Mouse (Mus musculus) thymus, postnatal 0 days (tissue): Measurements from ENCODE around the gene Olfr1410. TPM values are rescaled to one million over a fixed set of nuclear protein-coding genes. Genes with fewer than 3 reads are reported as not detected.
A peak's percentile ranks its signal among the peaks of the same experiment; 100 is the strongest.

ENCODE experiments used
- DNase-seq: peaks from one replicate; pipeline ENCODE4 v3.0.0-alpha.2; 2015; ENCODE audit warnings: low spot score
- polyA plus RNA-seq: library from polyadenylated mRNA; unstranded; fragments of >200 nt; fragmentation: Nextera tagmentation; extraction: Ambion mirVana; gene quantifications from 2 replicates; pipeline ENCODE4 v1.2.1, GENCODE M21; 2015

The Olfr1410 gene
- polyA plus RNA-seq, 1 experiment from 2014 or later = not detected

DNA sequence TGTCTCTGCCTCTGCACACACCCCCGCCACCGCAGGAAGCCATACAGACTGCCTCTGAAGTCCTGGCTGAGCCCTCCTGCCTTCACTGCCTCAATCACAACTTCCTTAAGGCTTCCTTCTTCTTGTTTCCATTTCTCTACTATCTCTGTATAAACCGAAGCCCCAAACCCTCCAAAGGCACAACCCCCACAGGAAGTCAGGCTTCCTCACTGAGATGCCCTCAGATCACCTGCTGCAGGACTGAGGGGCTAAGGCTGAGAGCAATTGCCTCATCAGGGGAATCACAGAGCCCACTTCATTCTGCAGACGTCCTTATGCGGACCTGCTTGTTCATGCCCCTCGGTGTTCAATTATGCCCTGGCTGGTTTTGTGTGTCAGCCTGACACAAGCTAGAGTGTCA lies 34.8 kb downstream of the Olfr1410 start:
- DNase-seq = peak; percentile 40

DNA sequence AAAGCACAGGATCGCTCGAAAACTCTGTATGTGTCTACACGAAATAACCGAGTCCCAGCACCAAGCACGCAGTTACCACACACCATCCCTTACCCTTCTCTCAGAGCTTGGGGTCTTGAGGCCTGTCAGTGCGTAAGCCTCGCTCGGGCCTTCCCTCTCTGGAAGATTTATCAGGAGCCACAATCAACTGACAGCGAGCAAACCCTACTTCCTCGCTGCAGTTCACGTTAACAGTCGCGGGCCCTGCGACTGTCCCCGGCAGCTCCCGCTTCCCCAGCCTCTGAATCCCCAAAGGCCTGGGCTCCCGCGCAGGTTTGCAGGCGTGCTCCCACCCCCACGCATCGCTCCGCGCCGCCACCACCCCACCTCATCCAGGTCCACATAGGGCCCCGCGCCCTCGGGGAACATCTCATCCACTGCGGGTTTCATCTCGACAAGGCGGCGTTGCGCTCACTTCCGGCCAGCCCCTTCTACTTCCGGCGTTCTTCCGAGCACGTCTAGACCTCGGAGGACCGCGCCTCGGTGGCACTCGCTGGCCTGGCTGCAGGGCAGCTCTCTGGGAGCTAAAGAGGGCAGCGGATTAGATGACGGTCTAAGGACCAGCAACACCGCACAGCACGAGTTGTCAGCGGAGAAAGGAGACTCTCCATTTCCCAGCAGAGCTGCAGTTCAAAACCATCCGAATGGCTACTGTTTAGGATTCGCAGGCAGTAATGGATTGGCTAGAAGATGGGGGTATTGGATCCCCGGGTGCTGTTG lies 36.1 kb downstream of the Olfr1410 start, which contains the start of gene Cops9:
TSS of gene Cops9 (minus strand) at position 472 of the 759 bp plus-strand sequence.
- peak; percentile 87 for DNase-seq

DNA sequence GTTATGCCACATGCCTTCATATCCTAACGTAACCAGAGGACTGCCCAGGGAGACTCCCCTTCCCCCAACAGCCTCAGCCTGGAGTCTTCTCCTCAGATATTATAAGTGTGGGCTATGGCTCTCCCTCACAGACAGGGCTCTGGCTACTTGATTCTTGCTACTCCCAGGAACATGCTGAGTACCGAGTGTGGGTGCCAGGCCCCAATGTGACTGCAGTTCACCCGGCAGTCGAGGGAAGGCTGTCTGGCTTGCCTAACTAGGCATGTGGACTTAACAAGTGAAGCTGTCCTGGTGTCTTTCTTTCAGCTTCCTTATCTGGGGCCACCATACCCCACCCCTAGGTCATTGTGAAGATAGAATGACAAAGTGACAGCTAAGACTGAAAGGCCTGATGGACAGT lies 38.1 kb downstream of the Olfr1410 start:
- no peak for DNase-seq

DNA sequence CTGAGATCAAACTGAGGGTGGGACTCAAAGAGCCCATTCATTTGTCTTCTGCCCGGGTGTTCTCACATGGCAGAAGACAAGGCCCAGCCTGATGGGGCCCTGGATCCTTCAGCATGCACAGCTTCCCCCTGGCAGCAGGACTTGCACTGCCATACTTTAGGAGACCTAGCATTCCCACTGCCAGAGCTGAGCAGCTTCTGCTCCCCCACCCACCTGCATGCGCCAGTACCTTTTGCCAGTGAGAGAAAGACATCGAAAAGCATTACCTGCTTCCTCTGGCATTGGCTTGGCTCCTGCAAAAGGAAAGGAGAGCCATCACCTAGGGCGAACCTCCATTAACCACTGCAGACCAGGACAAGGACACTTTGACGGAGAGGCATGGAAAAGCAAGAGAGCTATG lies 39.3 kb downstream of the Olfr1410 start:
- no peak for DNase-seq

DNA sequence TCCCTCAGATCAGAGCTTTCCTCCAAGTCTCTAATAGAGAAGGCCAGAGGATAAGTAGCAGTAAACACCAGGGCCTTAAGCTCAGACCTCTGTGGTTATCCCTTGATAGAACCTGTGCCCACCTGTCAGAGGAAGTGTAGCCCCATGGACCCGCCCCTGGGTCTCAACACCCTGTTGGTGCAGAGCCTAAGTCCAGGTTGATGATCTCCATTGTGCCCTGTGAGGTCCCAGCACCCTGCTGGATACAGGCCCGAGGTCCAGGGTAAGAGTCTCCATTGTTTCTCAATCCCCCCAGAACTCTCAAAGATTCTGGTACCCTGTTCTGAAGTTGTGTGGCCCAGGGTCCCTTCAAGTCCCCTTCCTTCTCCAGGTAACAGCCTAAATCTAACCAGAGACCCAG lies 40.5 kb downstream of the Olfr1410 start:
- DNase-seq = no peak

DNA sequence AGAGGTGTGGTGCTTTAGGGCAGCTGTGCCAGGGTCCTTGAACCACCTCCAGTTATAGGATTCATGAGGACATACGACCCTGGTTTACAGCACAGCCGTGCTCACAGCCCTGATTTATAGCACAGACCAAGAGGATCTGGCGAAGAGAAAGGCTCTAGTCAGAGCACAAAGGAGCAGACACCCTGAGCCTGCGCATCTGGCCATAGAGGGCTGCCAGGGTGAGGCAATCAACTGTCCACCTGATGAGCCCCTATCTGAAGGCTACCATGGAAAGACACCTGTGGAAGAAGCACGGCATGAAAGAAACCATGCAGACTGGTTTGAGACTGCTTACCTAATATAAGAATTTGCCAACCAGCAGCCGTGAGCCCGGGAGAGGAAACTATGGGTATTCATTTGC lies 41.0 kb downstream of the Olfr1410 start:
- no peak for DNase-seq

DNA sequence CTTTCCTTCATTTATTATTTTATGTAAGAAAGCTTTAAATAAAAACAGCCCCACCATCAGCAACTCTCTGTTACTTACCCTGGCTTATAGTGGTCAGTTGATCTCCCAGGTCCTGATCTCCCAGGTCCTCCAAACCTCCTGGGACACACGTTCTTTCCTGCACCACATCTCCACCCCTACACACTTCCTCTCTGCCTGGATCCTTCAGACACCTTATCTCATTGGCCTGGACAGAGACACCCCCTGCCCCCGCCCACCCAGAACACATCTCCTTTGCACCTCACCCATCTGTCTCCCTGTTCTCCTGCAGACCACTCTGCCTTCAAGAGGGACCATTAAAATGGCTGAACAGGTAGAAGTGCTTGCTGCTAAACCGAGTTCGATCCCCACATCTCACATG lies 41.4 kb downstream of the Olfr1410 start:
- DNase-seq = no peak

DNA sequence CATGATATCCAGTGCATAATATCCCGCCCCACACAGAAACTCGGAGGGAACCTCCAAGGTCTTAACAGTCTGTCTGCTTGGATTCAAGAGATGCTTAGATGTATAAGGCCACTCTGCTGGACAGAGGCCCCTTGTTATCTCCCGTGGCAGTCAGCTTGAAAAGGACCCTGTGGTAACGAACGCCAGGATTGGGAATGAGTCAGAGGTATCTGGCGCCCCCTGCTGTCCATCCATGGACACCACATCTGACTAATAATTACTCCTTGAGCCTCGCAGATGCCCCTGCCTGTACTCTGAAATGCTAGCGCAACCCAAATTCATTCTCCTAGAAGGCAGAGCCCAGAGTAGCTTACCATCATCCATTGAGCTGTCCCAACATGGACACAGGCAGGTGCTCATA lies 42.2 kb downstream of the Olfr1410 start:
- DNase-seq = peak; percentile 59

DNA sequence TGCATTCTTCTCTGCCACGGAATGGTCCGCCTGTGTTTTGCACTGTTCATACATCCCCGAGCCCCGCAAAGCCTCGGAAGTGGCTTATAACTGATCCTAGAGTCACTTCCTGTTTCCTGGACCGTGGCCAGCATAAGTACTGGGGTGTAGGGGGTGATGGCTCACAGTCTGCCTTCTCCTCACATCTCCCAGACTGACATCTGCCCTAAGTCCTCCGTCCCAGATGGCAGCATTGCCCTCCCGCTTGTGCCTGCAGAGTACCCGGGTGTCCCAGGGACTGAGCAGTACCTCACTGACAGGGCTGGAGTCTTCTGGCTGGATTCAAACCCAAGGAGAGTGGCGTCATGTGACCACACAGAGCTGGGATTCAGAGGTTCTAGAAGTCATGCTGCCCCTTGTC lies 42.6 kb downstream of the Olfr1410 start:
- peak; percentile 50 for DNase-seq

DNA sequence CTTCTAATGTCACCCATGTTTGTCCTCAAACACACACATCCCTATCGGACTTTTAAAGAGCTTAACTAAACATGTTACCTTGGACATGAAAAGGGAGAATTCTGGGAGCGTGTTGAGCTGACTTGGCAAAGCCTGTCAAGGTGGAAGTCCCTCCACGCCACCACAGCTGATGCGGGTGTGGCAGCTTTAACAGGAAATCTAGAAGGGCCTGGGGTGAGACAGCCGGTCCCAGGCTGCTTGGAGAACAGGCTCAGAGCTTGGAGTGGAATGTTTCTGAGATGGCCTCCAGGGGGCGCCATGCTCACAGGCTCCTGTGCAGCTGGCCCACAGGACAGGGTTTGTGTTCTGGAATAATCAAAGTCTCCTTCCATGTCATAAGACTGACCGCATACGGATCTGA lies 43.1 kb downstream of the Olfr1410 start, which contains the start of gene Otos:
TSS of gene Otos (minus strand) at position 169 of the 400 bp plus-strand sequence.
- peak; percentile 69 for DNase-seq

DNA sequence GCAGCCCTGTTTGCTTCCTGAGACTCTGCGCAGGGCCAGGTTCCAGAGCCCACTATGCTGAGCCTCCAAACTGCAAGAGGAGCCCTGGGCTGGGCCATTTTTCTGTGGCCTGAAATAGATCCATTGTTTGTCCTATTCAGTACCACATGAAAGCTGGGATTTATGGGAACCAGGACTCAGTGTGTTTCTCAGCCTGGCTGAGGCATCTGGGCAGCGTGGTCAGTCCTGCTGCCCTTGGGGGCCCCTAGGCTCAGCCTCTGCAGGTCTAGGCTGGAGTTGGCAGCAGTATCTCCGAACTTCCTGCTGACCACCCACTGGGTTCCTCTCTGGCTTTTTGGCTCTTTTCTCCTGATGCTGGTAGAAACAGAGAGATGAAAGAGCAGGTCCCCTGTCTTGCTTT lies 45.9 kb downstream of the Olfr1410 start:
- no peak for DNase-seq

DNA sequence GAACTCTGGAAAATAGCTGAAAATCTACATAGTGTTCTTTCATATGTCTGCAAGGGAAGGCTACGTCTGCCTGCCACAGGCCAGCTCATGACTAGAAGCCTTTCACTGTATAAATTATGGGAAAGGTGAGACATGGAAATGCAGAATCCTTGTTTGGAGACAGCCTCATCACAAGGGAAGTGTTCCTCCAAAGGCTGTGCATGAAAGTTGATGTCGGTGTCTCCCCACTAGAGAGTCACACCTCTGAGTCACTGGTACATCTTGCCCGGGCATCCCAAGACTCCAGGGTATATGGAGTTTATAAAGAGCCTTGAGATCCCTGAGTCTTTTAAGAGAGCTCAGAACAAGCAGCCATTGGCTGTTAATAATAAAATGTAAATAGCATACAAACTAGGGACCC lies 47.6 kb downstream of the Olfr1410 start:
- no peak for DNase-seq

DNA sequence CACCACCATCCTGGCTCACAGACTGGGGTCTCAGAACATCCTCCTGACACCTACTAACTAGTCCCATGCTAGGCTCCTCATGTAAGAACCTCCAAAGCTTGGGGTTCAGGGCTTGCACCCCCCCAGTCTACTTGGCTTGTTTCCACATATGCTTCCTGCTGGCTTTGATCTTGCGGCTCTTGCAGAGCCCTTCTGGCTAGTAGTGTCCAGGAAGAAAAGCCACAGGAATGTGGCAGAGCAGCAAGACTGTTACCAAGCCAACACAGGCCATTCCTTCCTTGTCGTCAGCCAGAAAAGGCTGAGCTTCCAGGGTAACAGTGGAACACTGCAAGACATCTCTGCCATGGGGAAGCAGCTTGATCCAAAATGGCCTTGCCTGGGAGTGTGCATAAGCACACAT lies 49.1 kb downstream of the Olfr1410 start:
- DNase-seq = no peak

DNA sequence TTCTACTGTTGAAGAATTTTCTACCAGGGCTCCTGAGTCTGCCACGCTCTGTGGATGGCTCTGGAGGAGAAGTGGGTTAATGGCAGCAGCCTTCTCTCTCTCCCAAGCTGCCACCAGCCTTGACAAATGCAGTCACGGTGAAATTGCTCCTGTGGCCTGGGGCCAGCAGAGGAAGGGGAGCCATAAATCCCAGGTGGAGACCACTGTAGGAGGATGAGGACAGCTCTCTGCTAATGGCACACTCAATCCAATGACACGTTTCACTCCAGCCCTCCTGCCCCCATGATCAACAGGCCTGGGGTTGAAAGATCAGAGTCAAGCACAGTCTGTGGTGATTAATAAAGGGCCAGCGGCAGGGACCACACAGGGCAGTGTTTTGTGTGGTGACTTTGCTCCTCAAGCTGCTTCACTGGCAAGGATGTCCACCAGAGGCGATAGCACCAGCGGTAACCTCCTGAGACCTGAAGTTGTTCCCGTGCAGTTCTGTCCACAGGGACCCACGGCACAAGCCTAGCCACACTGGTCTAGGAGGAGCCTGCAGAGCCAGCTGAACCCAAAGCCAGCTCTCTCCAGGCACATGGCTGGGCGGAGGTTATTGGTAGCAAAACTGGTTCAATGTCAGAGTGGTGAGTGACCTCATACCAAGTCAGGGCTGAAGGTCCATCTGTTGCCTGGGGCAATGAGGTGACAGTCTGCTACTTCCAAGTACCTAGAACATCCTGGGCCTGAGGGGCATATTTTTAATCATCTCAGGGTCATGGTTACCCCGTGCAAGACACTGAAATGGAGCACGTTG lies 51.6 kb downstream of the Olfr1410 start:
- no peak for DNase-seq

DNA sequence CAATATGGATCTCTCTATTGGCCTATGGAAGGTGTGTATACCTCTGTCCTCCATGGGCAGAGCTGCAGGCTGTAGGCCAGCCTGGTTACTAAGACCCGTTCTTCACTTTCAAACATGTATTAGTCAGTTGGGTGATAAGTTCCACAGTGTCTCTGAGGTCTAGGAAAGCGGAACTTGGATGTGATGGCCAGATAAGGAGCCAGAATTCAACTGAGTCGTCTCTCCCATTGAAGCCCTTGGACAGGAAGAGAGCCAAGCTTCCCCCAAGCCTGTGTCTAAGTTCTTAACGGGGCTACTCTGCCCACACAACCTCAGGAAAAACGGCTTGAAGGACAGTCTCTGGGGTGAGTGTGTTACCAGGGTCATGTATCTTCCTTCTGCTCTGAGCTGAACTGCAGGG lies 53.8 kb downstream of the Olfr1410 start:
- no peak for DNase-seq

Other genes with a start within 250 kb of the Olfr1410 start
- 233 and 235 TPM in 2 replicates for gene Ndufa10, start 131.9 kb upstream of the Olfr1410 start, polyA plus RNA-seq
- gene Olfr1416, start 120.7 kb upstream of the Olfr1410 start, polyA plus RNA-seq = not detected in 2 replicates
- not detected in 2 replicates for gene Olfr1415, start 109.7 kb upstream of the Olfr1410 start, polyA plus RNA-seq
- not detected in 2 replicates for gene Olfr1414, start 87.1 kb upstream of the Olfr1410 start, polyA plus RNA-seq
- not detected in 2 replicates for gene Olfr1413, start 34.5 kb upstream of the Olfr1410 start, polyA plus RNA-seq
- not detected in 2 replicates for gene Olfr1412, start 20.0 kb upstream of the Olfr1410 start, polyA plus RNA-seq
- gene Olfr1411, start 11.4 kb upstream of the Olfr1410 start, polyA plus RNA-seq = not detected in 2 replicates
- gene Olfr12, start 12.0 kb downstream of the Olfr1410 start, polyA plus RNA-seq = not detected in 2 replicates
- 459 and 464 TPM in 2 replicates for gene Cops9, start 36.2 kb downstream of the Olfr1410 start, polyA plus RNA-seq
- gene Otos, start 43.1 kb downstream of the Olfr1410 start, polyA plus RNA-seq = 2.0 and 4.0 TPM in 2 replicates
- gene Gpc1, start 225.9 kb downstream of the Olfr1410 start, polyA plus RNA-seq = 24.3 and 25.9 TPM in 2 replicates